Mouse (Mus musculus) layer of hippocampus, postnatal 10 days (tissue): ENCODE measurements around the gene Vezf1. TPM values are rescaled to one million over a fixed set of nuclear protein-coding genes. Genes with fewer than 3 reads are reported as not detected.

ENCODE experiments used
- DNase-seq, 2 experiments: peaks; one replicate each; pipeline ENCODE4 v3.0.0; 2021; ENCODE audit warnings: low spot score in 2 of 2
- total RNA-seq, 2 experiments: library from RNA; stranded (reverse); gene quantifications; 2 replicates each; pipeline ENCODE4 v1.2.3; 2021

The Vezf1 gene
- total RNA-seq, 2 experiments from 2014 or later: 26.0 to 28.5 TPM

DNA sequence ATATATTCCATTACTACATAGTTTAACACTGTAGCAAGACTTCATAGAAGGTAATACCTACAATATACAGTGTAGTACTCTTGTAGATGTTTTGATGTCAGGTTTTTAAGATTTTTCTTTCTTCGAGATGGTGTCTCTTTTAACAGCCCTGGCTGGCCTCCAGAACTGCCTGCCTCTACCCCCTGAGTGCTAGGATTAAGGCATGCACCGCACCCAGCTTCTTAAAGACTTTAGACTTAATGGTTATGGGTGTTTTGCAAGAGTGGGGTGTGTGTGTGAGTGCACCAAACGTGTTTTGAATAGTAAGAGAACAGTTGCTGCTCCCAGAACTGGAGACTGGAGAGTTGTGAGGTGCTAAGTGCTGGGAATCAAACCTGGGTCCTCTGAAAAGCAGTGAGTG lies 14.3 kb upstream of the Vezf1 start:
- DNase-seq: no peak

DNA sequence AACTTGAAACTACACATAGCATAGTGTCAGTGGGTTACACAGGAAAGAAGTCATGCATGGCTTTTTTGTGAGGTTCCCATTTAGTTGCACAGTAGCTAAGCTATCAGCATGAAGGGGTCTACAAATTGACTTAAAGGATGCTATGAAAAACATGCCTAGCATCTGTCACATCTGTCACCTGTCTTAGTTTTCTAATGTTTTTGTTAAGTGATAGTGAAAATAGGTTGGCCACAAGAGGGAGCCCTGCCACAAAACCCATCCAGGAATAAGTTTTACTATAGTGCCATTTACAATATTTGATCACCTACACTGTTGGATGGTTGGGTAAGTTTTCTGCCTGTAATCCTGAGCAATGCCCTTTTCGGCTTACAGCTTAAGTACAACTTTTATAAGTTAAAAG lies 13.5 kb upstream of the Vezf1 start:
- peak; percentile 49 to 56 for DNase-seq

DNA sequence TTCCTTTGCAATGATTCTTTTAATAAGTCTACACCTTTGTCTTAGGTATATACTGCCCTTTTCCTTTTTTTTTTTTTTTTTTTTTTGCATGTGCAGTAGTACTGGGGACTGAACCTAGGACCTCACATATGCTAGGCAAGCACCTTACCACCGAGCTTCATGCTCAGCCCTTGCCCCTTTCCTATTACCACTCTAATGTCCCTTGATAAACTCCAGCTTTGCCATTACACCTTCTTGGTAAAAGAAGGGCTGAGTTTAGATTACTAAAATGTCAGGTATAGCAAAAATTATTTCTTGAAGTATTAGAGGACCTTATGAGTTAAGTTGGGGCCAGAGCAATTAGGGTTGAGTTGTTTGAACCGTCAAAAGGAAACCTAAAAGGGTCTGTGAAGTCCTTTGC lies 12.3 kb upstream of the Vezf1 start:
- DNase-seq: no peak

DNA sequence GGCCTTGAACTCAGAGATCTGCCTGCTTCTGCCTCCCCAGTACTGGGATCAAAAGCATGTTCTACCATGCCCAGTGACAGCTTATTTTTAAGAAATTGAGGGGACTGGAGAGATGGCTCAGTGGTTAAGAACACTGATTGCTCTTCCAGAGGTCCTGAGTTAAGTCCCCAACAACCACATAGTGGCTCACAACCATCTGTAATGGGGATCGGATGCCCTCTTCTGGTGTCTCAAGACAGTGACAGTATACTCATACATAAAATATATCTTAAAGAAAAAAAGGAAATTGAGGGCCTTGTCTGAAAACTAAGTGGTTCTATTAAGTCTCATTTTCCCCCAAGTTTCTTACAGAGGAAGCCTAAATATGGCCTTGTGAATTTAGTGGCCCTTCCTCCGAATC lies 10.3 kb upstream of the Vezf1 start:
- no peak for DNase-seq

DNA sequence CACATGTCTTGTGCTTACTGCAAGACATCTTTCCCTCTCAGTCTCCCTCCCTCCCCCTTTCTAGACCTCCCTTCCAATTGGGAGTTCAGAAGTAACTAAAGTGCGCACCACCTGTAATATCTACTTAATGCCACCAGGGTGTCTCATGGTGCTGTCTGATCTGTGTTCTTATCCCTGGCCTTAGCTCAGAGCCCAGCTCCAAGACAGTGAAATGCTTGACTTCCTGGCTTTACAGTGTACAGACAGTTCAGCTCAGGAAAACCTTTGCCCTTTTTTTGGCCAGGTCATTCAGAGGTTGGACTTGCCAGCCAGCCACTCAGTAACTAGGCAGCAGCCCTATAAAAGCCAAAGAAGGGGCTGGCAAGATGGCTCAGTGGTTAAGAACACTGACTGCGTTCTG lies 8.9 kb upstream of the Vezf1 start:
- peak; percentile 22 to 38 for DNase-seq

DNA sequence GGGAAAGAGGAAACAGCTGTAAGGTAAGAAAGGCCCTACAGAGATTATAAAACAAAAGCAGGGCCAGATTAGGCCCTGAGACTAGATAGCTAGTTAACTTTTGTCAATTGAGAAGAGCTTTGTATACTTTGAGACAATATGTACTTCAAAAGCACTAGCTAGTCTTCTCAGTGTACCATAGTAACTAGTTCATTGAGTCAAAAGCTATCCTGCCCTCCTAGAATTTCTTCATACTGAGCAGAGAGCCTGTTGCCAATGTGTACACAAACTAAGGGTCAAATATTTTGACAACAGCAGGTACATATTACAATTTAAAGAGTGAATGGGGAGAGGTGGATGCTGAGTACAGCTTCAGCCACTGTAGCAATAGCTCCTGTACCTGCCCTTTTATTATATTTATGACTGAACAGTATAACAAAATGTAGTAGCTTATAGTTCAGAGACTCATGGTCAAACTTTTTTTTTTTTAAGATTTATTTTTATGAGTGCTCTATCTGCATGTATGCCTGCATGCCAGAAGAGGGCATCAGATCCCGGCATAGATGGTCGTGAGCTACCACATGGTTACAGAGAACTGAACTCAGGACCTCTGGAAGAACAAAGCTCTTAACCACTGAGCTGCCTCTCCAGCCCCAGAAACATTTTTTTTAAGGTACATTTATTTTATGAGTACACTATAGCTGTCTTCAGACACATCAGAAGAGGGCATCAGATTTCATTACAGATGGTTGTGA lies 6.0 kb upstream of the Vezf1 start:
- DNase-seq: no peak

DNA sequence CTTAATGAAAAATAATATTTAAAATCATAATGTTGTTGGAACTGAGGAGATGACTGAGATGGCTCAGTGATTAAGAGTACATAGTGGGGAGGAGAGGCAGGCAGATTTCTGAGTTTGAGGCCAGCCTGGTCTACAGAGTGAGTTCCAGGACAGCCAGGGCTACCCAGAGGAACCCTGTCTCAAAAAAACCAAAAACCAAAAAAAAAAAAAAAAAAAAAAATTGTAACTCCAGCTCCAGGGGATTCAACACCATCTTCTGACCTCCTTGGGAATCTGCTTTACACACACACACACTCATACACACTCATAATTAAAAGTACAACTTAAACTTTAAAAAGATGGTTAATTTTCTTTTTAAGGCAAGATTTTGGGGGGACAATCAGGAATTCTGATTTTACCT lies 2.3 kb upstream of the Vezf1 start:
- no peak for DNase-seq

DNA sequence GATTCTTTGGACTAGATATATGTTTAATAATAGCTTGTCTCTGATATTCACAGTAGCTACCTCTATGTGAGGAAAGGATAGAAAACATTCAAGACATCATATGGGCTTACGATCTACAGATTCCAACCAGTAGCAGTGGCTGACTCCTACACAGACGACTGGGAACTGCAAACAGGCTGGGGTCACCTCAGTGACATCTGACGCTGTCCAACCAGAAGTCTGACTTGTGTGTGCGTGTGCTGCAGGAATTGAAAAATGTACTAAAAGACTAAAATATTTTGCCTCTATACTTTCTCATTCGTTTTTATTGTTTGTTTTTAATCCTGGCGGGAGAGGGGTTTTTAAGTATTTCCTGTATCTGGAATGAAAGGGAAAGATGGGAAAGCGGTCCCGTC lies 891 bp upstream of the Vezf1 start:
- DNase-seq: no peak

DNA sequence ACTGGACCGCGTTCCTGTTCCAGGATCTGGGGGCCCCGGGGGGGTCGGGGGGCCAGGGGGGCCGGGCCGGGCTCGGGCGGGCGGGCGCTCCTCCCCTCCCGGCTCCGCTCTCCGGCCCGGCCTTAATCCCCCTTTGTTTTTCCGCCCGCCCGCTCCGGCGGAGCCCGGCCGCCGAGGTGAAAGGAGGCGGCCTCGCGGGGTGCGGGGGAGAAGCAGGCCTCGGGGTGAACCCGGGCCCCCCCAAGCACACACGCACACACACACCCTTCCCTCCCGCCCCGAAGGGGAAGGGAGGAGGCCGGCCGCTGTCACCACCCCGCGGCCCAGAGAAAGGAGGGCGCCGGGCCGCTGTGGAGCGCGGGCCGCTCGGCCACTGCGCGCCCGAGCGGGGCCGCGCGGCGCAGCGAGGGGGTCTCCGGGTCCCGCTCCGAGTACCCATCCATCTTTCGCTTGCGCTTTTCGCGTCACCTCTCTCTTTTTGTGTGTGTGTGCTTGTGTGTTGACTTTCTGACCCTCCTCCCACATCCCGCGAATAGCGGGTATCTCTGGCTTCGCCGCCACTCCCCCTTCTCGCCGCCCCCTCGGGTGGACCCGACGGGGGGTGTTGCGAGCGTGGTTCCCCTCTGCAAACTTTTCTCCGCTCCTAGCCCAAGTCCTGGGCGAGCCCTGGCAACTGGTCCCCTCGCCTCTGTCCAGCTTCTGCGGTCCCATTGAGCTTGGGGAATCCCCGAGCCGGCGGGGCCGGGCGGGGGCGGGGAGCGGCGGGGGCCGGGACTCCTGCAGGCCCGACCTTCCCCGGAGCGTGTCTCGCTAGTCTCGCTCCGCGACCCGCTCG lies 549 bp downstream of the Vezf1 start:
- DNase-seq: peak; percentile 48 to 63

DNA sequence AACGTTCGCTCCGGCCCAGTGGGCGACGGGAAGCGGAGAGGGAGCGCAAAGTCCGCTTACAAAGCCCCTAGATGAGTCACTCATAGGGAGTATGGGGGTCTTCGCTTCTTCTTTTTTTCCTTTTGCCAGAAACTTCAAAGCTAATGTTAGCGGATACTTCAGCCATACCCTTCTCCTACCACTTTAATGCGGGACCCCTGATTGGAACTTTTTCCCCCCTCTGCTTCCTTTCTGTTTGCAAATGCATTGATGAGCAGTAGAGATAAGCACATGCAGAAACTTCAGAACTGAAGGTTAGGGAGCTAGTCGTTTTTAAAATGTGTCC lies 1.1 kb downstream of the Vezf1 start:
- DNase-seq: no peak

DNA sequence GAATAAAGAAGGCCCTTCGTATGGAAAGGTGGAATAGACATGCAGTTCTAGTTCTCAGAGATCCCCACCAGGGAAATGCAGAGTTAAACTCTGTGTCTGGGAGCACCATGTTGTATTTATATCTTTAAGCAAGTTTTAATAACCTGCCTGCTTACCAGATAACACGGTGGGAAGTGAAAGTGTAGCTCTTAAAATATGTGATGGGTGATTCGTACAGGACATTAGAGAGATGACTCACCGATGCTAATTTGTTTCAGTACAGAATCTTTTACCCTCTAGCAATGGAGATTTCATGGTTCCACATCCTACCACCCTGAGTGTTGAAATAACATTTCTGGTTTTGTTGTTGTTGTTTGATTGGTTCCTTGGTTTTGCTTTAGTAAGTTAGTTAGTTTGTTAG lies 2.3 kb downstream of the Vezf1 start:
- DNase-seq: no peak

DNA sequence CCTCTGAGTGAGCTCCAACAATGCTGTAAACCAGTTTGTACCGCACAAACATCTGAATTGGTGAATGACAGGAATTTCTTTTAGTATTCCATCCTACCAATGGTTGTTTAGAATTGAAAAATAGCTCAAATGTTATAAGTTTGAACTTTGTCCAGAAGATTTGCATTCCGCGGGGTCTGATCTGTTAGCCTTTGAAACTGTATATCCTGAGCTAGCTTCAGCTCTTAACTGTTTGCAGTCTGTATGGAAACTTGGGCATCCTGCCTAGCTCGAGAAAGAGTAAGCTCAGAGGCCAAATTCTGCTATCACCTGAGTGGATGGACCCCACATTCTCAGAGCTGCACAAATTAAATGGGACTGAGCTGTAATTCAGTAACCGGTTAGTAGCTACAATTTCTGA lies 3.0 kb downstream of the Vezf1 start:
- DNase-seq: no peak

DNA sequence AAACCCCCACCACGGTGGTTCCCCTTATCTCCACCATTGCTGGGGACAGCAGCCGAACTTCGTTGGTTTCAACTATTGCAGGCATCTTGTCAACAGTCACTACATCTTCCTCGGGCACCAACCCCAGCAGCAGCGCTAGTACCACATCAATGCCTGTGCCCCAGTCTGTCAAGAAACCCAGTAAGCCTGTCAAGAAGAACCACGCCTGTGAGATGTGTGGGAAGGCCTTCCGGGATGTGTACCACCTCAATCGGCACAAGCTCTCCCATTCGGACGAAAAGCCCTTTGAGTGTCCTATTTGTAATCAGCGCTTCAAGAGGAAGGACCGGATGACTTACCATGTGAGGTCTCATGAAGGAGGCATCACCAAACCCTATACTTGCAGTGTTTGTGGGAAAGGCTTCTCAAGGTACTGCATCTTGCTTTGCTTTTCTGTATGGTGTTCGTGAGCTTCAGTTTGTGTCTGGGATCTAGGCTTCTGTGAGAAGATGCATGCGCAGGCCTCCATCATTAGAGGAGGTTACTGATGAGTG lies 5.3 kb downstream of the Vezf1 start:
- no peak for DNase-seq

DNA sequence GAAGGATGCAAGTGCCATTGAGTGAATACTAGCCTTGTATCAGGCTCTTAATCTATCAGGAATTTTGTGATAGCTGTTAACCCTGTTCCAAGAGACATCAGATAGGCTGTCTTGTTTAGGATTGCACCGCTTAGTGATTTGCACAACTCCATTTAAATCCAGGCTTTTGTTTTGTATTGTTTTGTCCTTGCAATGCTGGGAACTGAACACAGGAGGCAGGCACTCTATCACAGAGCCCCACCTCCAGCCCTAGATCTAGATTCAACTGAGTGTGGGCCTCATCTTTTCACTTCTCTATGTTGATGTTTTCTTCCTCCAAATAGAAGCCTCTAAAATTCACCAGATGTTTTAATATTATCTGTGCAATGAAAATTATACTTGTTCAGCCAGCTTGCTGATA lies 7.6 kb downstream of the Vezf1 start:
- DNase-seq: no peak

DNA sequence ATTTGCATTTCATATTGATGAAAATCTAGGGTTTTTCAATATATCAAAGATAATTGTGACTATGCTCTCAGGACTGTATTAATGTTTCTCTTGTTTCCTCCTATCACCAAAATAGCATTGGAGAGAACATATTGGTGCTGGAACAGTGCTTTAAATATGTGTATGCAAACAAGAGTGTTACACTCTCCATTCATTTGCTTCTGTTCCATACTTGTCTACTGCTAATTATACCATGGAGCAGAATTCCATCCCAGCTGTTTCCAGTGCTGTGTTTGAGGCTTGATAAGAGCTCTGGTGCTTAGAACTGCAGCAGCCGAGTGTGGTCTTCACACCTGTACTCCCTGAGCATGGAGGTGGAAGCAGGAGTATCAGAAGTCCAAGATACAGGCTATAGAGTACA lies 8.3 kb downstream of the Vezf1 start:
- DNase-seq: no peak

DNA sequence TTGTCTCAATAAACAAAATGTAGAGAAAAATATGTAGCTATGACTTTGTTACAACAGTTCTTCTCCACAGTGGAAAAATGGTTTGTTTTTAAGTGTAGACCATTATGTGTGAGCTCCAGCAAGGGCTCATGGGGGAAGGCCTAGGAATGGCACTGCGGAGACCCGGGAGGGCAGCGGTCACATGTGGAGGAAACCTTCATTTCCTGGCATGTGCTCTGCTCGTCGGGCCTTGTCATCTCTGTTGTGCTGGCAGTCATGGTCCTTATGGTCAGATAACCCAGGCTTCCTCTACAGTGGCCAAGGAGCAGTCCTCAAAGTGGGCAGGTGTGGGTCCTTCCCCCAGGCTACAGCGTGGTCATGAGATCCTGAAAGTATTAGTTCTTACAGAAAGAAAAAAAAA lies 15.6 kb downstream of the Vezf1 start:
- DNase-seq: no peak

DNA sequence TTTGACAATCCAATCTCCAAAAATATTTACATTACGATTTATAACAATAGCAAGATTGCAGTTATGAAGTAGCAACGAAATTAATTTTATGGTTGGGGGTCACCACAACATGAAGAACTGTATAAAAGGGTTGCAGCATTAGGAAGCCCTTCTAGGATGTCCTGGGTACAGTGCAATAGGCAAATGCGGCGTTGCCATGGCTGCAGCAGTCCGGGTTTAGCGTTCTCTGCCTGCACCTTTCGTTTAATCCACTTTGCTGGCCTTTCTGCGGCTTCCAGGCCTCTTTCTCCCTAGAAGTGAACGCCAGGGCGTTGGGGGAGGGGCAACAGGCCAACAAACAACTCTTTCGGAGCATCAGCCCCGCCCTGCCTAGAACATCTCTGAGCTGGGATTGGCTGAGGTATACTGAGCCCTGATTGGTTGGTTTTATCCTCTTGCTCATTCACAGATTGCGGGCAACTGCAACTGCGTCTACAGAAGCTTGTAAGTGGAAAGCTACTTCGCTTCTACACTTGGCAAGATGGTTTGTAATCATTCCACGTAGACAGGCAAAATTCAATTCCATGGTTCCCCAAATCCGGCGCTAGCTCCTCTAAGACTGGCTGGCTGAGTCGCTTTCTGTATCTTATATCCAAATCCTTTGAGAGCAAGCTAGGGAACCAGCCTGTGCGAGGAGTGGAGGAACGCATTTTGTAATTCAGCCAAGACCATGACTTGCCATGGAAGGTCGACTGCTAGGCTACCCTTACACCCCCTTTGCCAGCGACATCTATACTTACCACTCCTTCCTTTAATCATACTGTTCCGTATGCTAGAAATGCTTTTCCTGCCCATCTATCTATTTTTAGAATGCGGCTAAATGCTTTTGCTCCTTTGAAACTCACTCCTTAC lies 18.9 kb downstream of the Vezf1 start:
- peak; percentile 86 to 90 for DNase-seq

DNA sequence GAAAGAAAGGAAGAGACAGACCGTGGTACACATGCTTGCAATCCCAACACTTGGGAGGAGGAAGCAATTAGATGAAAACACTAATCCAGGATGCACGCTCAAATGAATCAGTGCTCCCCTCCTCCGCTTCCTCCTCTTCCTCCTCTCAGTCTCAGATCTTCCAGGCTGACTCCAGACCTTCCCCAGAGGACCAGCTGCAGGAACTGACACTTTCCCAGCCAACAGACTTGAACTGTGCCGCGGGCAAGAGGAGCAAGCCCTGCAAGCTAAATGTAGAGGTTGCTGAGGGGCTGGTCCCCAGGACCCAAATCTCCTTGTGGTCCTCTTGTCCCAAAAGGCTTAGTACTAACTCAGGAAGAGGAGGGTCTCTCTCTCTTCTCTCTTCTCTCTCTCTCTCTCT lies 21.1 kb downstream of the Vezf1 start:
- DNase-seq: no peak

DNA sequence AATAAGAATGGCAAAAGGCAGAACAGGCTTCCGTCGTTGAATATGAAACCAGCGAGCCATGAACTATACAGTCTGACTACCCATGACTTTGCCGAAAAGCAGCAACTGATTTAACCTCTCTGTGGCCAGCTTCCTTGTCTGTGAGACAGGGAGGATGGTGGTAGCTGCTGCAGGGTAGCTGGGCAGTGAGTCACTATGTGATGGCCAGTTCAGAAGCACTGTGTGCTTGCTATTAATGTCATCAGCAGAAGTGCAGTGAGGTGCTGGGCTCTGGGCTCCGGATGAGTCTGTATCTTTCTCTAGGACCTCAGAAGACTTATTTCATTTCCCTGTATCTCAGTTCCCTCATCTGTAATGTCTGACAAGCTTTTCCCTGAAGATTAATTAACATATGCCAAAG lies 22.2 kb downstream of the Vezf1 start:
- no peak for DNase-seq

DNA sequence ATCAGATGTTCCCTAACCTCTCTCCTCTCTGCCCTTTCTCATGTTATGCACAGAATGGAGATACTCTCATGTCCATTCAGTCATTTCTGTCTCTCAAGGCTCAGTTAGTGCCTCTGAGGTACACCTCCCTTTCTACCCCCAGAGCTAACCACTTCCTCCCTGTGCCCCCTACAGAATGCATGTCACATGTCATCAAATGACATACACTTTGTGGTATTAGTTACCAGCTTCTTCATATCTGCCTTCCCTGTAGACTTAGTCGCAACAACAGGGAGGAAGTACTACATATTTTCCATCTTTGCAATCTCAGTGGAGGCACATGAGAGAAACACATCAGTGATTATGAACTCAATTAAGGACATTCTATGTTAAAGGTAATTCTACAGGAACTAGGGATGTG lies 23.9 kb downstream of the Vezf1 start:
- no peak for DNase-seq

DNA sequence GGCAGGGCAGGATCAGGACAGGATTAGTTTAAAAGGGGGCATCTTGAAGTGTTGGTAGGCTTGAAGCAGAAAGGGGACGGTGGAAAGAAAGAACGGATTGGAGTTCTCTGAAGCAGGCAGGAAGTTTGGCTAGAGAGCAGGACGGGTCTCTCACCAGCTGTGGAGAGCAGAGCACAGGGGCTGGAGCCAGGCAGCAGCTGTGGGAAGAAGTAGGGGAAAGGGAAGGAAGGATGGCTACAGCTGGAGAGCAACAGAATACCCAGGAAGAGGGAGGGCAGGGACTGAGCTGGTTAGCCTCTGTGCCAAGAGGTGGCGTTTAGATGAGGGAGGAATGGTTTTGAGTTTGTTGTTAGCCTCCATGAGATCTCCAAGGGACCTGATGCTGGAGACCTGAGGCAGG lies 29.1 kb downstream of the Vezf1 start:
- DNase-seq: no peak
